Mouse (Mus musculus): Measurements from ENCODE around the gene Sirt2. TPM values are rescaled to one million over a fixed set of nuclear protein-coding genes. Genes with fewer than 3 reads are reported as not detected.

Gene Sirt2
- polyA plus RNA-seq, 2 experiments, result 18.5 to 21.3 TPM

GRCm38 (mm10) chr7:28822993-28823903, 56.7 kb downstream of the Sirt2 start:
- Histone ChIP-seq H3K27ac (no peak overlapping the region; the same call in 1 of the 2 replicates), H3K9ac (replicated peaks) (no peak overlapping the region), H3K27me3 (ENCODE audit: control insufficient read depth, insufficient read depth, low read length) (no peaks in the 10 kb centered on the region), H3K4me1 (replicated peaks; ENCODE audit: control insufficient read depth in 2 of 2, insufficient read depth in 2 of 2, low read length in 1 of 2) (peaks cover 8 to 16% of the 10 kb centered on the region in 2 experiments), H3K4me2 (ENCODE audit: low read depth) (no peak overlapping the region), H3K4me3 (ENCODE audit: insufficient read depth in 1 of 2, low read depth in 2 of 2, low read length in 2 of 2) (no peak overlapping the region), H3K36me3 (replicated peaks; ENCODE audit: control insufficient read depth, insufficient read depth, low read depth) (peaks cover 49% of the 10 kb centered on the region), H3K9me3 (ENCODE audit: control insufficient read depth, low read length) (no peaks in the 10 kb centered on the region)
- WGBS (ENCODE audit: insufficient replicate concordance), result 48% methylated on average over 10 of the region's 10 CpGs
- no peak for TF ChIP-seq CTCF (IDR thresholded peaks at IDR 0.05; ENCODE audit: low read depth)
- TF ChIP-seq EP300 (IDR thresholded peaks at IDR 0.05; ENCODE audit: low read depth), result no peak
- DNase-seq (ENCODE audit: low read depth in 3 of 3, low spot score in 3 of 3), result no peak
- ATAC-seq (ENCODE audit: insufficient read depth), result no peak

GRCm38 (mm10) chr7:28823932-28824331, 57.4 kb downstream of the Sirt2 start:
- Histone ChIP-seq H3K27me3 (ENCODE audit: control insufficient read depth, insufficient read depth, low read length) (no peaks in the 10 kb centered on the region), H3K9me3 (ENCODE audit: control insufficient read depth, low read length) (no peaks in the 10 kb centered on the region), H3K9ac (replicated peaks) (no peak overlapping the region; the same call in 1 of the 2 replicates), H3K4me3 (ENCODE audit: insufficient read depth in 1 of 2, low read depth in 2 of 2, low read length in 2 of 2) (no peak overlapping the region), H3K36me3 (replicated peaks; ENCODE audit: control insufficient read depth, insufficient read depth, low read depth) (peaks cover 42% of the 10 kb centered on the region), H3K4me2 (ENCODE audit: low read depth) (no peak overlapping the region), H3K27ac (no peak overlapping the region), H3K4me1 (replicated peaks; ENCODE audit: control insufficient read depth in 2 of 2, insufficient read depth in 2 of 2, low read length in 1 of 2) (peaks cover 8 to 14% of the 10 kb centered on the region in 2 experiments)
- TF ChIP-seq CTCF (IDR thresholded peaks at IDR 0.05; ENCODE audit: low read depth), result no peak
- TF ChIP-seq EP300 (IDR thresholded peaks at IDR 0.05; ENCODE audit: low read depth), result no peak
- 32% methylated on average over 2 of the region's 2 CpGs for WGBS (ENCODE audit: insufficient replicate concordance)
- DNase-seq (ENCODE audit: low read depth in 3 of 3, low spot score in 3 of 3), result no peak
- no peak for ATAC-seq (ENCODE audit: insufficient read depth)

GRCm38 (mm10) chr7:28824941-28825685, 58.6 kb downstream of the Sirt2 start, which contains the start of gene Ech1:
Gene Ech1 (plus strand): TSS chr7:28825217.
- H3K27ac ChIP-seq, result peak within 1 kb of the TSS; percentile 69
- H3K36me3 ChIP-seq (replicated peaks; ENCODE audit: control insufficient read depth, insufficient read depth, low read depth), result peaks cover 36% of the 10 kb centered on the region
- 2% methylated on average over 33 of the region's 33 CpGs for WGBS (ENCODE audit: insufficient replicate concordance)
- H3K4me1 ChIP-seq (replicated peaks; ENCODE audit: control insufficient read depth in 2 of 2, insufficient read depth in 2 of 2, low read length in 1 of 2), result peaks cover 8 to 13% of the 10 kb centered on the region in 2 experiments
- peak within 1 kb of the TSS; percentile 77 for H3K9ac ChIP-seq (replicated peaks)
- TF ChIP-seq EP300 (IDR thresholded peaks at IDR 0.05; ENCODE audit: low read depth) (no peak), CTCF (IDR thresholded peaks at IDR 0.05; ENCODE audit: low read depth) (no peak)
- peak within 1 kb of the TSS; percentile 66 for H3K4me2 ChIP-seq (ENCODE audit: low read depth)
- ATAC-seq (ENCODE audit: insufficient read depth), result peak; percentile 85
- no peaks in the 10 kb centered on the region for H3K9me3 ChIP-seq (ENCODE audit: control insufficient read depth, low read length)
- peak within 1 kb of the TSS; percentile 61 to 87 for H3K4me3 ChIP-seq (ENCODE audit: insufficient read depth in 1 of 2, low read depth in 2 of 2, low read length in 2 of 2)
- peak; percentile 87 to 90 (median 87) for DNase-seq (ENCODE audit: low read depth in 3 of 3, low spot score in 3 of 3)
- H3K27me3 ChIP-seq (ENCODE audit: control insufficient read depth, insufficient read depth, low read length), result no peaks in the 10 kb centered on the region

- Histone ChIP-seq H3K4me1 (replicated peaks; ENCODE audit: control insufficient read depth in 2 of 2, insufficient read depth in 2 of 2, low read length in 1 of 2) (peaks cover 8 to 13% of the 10 kb centered on the region in 2 experiments), H3K9ac (replicated peaks) (peak overlapping the region; percentile 77), H3K27me3 (ENCODE audit: control insufficient read depth, insufficient read depth, low read length) (no peaks in the 10 kb centered on the region), H3K4me2 (ENCODE audit: low read depth) (peak overlapping the region; percentile 66), H3K27ac (peak overlapping the region; percentile 35), H3K4me3 (ENCODE audit: insufficient read depth in 1 of 2, low read depth in 2 of 2, low read length in 2 of 2) (peak overlapping the region; percentile 61 to 87), H3K9me3 (ENCODE audit: control insufficient read depth, low read length) (no peaks in the 10 kb centered on the region), H3K36me3 (replicated peaks; ENCODE audit: control insufficient read depth, insufficient read depth, low read depth) (peaks cover 30% of the 10 kb centered on the region)
- WGBS (ENCODE audit: insufficient replicate concordance), result 29% methylated on average over 11 of the region's 11 CpGs
- peak; percentile 27; the same call in 1 of the 2 replicates for TF ChIP-seq CTCF (IDR thresholded peaks at IDR 0.05; ENCODE audit: low read depth)
- no peak for TF ChIP-seq EP300 (IDR thresholded peaks at IDR 0.05; ENCODE audit: low read depth)
- peak; percentile 57; the same call in 1 of the 2 replicates for ATAC-seq (ENCODE audit: insufficient read depth)
- DNase-seq (ENCODE audit: low read depth in 3 of 3, low spot score in 3 of 3), result no peak
Measured at GRCm38 (mm10) chr7:28825686-28826401, 59.3 kb downstream of the Sirt2 start.
